Mouse (Mus musculus): ENCODE data around the gene Atg16l2.

Gene Atg16l2

GRCm38 (mm10) chr7:101223501-101223900 is 78.5 kb downstream of the Atg16l2 start:
- no peak for DNase-seq (ENCODE audit: low spot score in 2 of 2)

GRCm38 (mm10) chr7:101216724-101217123 is 85.3 kb downstream of the Atg16l2 start:
- no peak for DNase-seq (ENCODE audit: low spot score in 2 of 2)

GRCm38 (mm10) chr7:101213515-101214263 is 88.4 kb downstream of the Atg16l2 start:
- no peak for DNase-seq (ENCODE audit: low spot score in 2 of 2)
